Mouse (Mus musculus) frontal cortex, postnatal 10 days (tissue): ENCODE results near the gene Tas2r108.

ENCODE experiments used
- DNase-seq, 2 experiments: peaks; one replicate each; pipeline ENCODE4 v3.0.0; 2022; ENCODE audit warnings: low spot score in 2 of 2, mixed read lengths in 1 of 2

Gene Tas2r108

GRCm38 (mm10) chr6:40493229-40493628, at the start of gene Tas2r108:
TSS of gene Tas2r108 (plus strand) at chr6:40493529.
- DNase-seq, result no peak

DNA sequence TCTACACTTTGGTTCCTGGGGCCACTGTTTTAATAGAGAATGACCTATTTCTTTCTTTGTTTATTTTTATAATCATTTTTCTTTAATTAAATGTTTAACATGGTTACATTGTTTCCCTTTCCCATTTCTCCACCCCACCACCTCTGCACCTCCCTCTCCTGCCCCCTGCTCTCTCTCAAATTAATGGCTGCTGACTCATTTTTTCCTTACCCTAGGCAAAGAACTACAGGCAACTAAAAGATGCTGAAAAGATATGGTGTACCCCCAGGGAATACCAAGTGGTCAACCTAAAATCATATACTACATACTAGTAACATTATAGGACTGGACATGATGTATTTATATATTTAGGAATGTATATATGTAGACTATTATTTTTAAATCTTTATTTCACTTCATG, 44.7 kb upstream of the Tas2r108 start:
- DNase-seq, result no peak

- no peak for DNase-seq
These were observed 38.8 kb upstream of the Tas2r108 start for GRCm38 (mm10) chr6:40454436-40455041.

DNA sequence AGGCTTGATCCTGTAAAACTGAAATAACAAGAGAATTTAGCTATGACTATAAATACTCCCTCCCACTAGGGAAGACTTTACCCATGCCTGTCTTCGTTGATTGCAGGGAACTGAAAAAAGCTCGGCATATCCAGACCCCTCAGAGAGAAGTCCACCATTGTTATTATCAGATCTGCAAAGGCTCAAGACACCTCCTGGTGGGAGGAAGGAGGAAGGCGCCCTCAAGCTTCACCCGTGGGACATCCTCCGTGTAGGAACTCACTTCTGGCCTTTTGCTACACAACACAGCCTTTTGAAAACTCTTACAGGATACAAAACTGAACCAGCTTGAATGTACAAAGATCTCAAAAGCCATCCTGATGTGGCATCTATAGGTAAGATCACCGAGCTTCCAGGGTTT, 27.6 kb upstream of the Tas2r108 start:
- no peak for DNase-seq

DNA sequence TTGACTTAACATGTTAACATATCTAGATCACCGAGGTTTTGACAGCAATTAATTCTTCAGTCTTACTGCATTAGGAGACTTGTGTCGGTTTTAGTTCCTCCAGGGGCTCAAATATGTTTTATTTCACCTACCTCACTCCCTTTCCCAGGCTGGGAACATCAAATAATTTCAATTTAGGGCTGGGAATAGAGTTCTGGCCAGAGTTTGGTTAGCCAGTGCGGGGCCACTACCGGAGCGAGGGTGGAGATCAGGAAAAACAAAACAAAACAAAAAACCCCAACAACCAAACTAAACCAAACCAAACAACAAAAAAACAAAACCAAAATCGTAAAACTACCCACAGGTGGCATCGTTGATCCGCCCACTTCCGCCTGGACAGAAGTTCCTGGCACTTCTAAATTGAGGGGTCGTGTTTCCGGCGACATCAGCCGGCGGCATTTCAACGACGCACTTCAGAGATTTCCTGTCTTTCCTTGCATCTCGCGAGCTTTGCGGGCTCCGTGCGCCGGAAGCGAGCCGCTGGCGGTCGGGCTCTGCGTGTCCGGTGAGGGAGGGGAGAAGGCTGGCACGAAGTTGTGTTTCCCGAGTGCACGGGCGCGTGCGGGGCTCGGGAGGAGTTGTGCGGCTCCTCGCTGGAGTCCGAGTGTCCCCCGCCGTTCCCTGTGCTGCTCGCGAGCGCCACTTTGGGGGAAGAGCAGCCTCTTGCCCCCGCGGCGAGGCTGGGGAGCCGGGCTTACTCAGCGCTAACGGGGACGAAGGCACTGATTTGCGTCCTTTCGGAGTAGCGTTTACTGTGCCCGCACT, 22.2 kb upstream of the Tas2r108 start, which contains the start of gene Ssbp1:
Gene Ssbp1 (plus strand): TSS at position 437 of the 804 bp plus-strand sequence.
- peak; percentile 82 to 89 for DNase-seq

- no peak for DNase-seq
These were observed 21.7 kb upstream of the Tas2r108 start for GRCm38 (mm10) chr6:40471720-40472010.

DNA sequence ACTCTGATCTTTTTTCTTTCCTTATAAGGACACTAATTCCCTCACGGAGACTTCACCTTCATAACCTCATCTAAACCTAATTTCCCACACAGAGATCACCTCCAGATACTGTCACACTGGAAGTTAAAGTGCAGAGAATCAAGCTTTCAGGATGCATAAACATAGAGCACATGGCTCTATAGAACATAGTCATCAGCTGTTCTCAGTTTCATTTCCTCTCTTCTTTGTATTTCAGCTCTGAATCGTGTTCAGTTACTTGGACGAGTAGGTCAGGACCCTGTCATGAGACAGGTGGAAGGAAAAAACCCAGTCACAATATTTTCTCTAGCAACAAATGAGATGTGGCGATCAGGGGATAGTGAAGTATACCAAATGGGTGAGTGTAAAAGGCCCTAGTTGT, 17.2 kb upstream of the Tas2r108 start:
- no peak for DNase-seq

DNA sequence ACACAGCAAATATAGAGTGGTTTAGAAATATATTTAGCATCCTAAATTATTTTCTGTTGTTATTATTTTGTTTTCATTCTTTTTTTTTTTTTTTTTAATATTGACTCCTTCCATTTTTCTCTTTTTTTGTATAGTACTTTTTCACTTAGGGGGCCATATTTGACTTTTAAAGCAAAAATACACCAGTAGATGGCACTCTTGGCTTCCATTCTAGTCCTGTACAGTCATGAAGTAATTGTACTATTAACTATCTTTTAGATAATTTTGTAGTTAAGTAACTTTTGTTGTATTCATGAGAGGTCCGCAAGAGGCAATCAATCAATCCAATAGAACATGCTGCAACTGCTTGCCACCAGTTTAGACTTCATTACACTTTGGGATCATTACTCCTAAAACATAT, 13.6 kb upstream of the Tas2r108 start:
- DNase-seq, result no peak

GRCm38 (mm10) chr6:40482318-40482717, 11.0 kb upstream of the Tas2r108 start:
- DNase-seq, result no peak

DNA sequence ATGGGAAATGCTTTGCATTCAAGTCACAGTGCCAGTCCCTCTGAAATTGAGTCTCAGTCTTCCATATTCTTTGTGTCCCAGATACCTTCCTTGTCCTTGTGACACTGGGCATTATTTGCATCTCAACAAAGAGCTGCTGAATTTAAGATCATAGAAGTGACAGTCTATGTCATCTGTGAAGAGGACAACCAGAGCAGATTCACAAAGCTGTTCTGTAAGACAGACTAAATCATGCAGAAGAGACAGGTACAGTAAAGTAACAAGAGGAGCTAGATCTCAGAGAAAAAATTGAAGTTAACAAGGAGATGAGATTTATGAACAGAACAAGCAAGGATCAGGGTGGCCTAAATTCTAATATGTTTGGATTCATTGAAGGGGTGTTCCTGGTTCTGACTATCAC, 2.4 kb upstream of the Tas2r108 start, which contains the start of gene Tas2r137:
Gene Tas2r137 (plus strand): TSS at position 301 of the 400 bp plus-strand sequence.
- DNase-seq, result no peak

GRCm38 (mm10) chr6:40519408-40519807, 26.1 kb downstream of the Tas2r108 start, which contains the start of gene Prss37:
TSS of gene Prss37 (minus strand) at chr6:40519508.
- no peak for DNase-seq
